Mouse (Mus musculus) heart, adult 8-10 months (tissue): ENCODE measurements around the gene Piwil1. TPM values are rescaled to one million over a fixed set of nuclear protein-coding genes. Genes with fewer than 3 reads are reported as not detected.

ENCODE experiments used
- total RNA-seq, 4 experiments: library from RNA; stranded (reverse); gene quantifications; 2 replicates each; pipeline ENCODE4 v1.2.4; 2022

Gene Piwil1
- total RNA-seq, 4 experiments from 2014 or later: not detected

Other genes starting within 250 kb of the Piwil1 start
- gene Fzd10, start 101.7 kb upstream of the Piwil1 start, total RNA-seq: under 1 TPM; 0.11 to 0.16 (median 0.15) TPM